Mouse (Mus musculus) CD8-positive naive resting alpha-beta T cell, adult 2 months (primary cell): ENCODE measurements around the gene Mfsd14a.

Source experiments
- DNase-seq, 2 experiments: peaks; one replicate each; pipeline ENCODE4 v3.0.0; 2022; ENCODE audit warnings: low read depth in 2 of 2, low spot score in 2 of 2

The Mfsd14a gene

GRCm38 (mm10) chr3:116604570-116604969 lies 57.9 kb downstream of the Mfsd14a start:
- DNase-seq = no peak

- DNase-seq = no peak
Measured at GRCm38 (mm10) chr3:116601781-116602180, 60.7 kb downstream of the Mfsd14a start.

- no peak for DNase-seq
Measured at GRCm38 (mm10) chr3:116601005-116601404, 61.5 kb downstream of the Mfsd14a start.

- no peak for DNase-seq
Measured at GRCm38 (mm10) chr3:116599705-116600104, 62.8 kb downstream of the Mfsd14a start.

- no peak for DNase-seq
Measured at GRCm38 (mm10) chr3:116595603-116595991, 66.9 kb downstream of the Mfsd14a start.

GRCm38 (mm10) chr3:116594728-116595602 lies 67.5 kb downstream of the Mfsd14a start, which contains the start of gene Sass6:
Sass6 (plus strand) TSS chr3:116594982.
- peak; percentile 92 to 96 for DNase-seq

- DNase-seq = no peak
Measured at GRCm38 (mm10) chr3:116594076-116594727, 68.3 kb downstream of the Mfsd14a start.

- DNase-seq = no peak
Measured at GRCm38 (mm10) chr3:116582201-116582600, 80.3 kb downstream of the Mfsd14a start.
